Mouse (Mus musculus) mouse embryonic stem cell (cell line): Measurements from ENCODE around the gene Rab3gap1.
"Not testable (repeated sequence)": the region's sequence is repeated elsewhere in the genome, so short reads cannot be mapped to it uniquely, and the experiment has no call there.

Experiments
- in situ Hi-C, 2 experiments: fragments of 300-500 bp; cut with MboI; formaldehyde crosslinking; loops; 1 replicate in 1 of 2; 3 replicates in 1 of 2; pipeline ENCODE4 v1.14.3; 2019 to 2020; ENCODE audit warnings: low sequenced_read_pairs in 2 of 2, low pct_unique_long_range_greater_than_20kb in 1 of 2, mixed read lengths in 1 of 2; ENCODE audit not compliant: unreplicated experiment in 1 of 2

Gene Rab3gap1

DNA sequence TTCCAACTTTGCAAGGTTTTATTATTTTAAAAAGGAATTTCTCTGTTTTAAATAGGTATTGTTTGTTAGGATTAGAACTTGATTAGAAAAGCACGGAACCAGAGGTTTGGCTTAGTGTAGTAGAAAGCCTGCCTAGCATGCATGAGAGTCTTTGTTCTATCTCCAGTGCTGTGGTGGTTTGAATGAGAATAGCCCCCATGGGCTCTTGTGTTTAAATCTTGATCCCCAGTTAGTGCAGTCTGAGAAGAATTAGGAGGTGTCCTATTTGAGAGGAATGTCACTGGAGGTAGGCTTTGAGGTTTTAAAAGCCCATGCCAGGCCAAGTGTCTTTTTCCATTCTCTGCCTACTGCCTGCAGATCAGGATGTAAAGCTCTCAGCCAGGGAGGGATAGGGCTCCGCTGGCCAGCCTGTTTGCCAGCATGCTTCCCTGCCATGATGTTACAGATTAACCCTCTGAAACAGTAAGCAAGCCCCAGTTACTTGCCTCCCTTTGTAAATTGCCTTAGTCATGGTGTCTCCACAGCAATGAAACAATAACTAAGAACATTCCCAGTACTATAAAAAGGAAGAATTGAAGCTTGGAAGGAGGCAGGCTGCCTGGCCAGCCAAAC, 36.3 kb downstream of the Rab3gap1 start:
- in situ Hi-C loops, result no loop called here

DNA sequence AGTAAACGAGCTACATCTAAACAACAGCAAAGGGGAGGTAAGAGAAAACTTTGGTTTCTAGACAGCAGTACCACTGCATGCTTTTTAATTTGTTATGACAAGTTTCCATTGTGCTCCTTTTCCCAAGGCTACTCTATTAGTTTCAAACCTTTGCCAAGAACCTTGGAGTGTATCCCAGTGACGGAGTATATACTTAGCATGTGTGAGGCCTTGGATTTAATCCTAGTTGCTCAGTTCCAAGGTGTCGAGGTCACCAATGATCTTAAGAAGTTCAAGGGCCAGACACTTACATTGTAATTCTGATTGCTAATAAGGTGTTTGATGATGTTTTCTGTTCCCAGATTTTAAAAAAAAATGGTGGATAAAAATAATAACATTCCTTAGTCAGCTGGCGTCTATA, 44.5 kb downstream of the Rab3gap1 start:
- in situ Hi-C loops, result no loop called here

DNA sequence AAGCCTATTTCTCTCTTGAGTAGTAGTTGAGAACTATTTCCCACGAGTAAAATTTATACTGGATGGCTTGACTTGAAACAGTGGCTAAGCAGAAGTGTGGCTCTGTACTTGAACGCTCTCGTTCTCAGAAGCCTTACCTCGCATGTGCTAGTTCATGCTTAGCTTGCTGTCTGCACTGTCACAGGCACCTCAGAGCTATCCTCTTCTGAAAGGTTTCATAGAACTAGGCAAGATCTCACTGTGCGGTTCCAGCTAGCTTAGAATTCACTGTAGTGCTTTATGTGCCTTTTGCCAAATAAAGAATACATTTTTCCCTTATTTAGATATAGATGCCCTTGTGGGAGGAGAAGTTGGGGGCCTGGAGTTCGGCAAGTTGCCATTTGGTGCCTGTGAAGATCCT, 46.7 kb downstream of the Rab3gap1 start:
- in situ Hi-C loops, result no loop called here

DNA sequence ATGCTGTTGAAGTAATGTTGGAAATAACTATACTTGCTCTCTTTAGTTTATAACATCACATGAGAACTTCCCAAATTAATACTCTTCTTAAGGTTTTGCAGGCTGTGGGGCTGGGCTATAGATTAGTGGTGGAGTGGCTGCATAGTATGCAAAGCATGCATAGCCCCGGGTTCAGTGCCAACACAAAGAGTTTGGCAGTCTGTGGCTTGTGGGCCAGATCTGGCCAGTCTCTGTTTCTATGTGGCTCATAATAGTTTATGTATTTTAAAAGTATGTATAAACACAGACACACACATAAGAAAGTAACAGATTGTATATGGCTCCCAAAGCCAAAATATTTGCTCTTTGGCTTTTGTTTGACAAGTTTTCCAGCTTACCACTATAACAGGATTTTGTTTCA, 47.2 kb downstream of the Rab3gap1 start:
- in situ Hi-C loops, result no loop called here

DNA sequence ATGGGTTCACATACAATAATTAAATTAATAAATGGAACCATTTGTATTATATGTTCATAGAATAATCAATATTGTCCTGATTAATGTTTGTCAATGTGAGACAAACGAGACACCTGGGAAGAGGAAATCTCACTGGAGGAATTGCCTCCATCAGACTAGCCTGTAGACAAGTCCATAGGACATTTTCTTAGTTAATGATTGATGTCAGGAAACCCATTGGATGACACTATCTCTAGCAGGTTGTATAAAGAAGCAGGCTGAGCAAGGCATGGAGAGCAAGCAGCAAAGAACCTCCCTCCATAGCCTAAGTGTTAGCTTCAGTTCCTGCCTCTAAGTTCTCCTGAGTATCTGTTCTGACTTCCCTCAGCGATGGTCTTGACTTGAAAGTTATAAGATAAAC, 64.8 kb downstream of the Rab3gap1 start:
- in situ Hi-C loops, result no loop called here

DNA sequence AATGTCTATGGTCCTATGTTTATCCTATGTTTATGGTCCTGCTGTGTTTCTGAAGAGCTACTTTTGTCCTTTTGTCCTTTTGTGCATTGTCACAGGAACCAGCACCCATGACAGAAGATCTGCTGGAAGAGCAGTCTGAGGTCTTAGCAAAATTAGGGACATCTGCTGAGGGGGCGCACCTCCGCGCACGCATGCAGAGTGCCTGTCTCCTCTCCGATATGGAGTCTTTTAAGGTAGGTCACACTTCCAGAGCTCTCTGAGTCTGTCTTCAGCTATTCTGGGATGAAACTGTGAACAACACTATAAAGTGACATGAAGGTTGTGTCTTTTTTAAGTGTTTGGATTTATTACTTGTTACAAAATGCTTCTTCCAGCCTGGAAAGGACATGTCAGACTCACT, 65.7 kb downstream of the Rab3gap1 start:
- in situ Hi-C loops, result no loop called here

DNA sequence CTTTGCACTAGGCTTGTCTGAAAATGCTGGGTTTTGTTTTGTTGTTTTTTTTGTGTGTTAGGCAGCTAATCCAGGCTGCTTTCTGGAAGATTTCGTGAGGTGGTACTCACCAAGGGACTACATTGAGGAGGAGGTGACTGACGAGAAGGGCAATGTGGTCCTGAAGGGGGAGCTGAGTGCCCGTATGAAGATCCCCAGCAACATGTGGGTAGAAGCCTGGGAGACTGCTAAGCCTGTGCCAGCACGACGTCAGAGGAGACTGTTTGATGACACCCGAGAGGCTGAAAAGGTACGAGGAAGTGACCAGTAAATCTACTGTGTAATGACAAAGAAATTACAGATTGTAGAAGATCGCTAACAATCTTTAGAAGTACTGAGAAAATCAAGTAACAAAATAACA, 68.7 kb downstream of the Rab3gap1 start:
- in situ Hi-C loops, result no loop called here

DNA sequence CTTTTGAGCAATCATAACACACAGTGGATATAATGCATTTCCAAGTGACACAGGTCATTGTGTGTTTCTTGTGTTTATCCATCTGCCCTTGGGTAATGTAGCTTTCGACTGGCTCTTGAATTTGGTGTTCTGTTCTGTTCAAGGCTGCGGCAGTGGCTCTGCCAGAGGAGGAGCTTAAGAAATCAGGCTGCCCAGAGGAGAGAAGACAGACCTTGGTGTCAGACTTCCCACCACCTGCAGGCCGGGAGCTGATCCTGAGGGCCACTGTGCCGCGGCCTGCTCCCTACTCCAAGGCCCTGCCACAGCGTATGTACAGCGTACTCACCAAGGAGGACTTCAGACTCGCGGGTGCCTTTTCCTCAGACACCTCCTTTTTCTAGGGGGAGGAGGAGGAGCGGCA, 73.7 kb downstream of the Rab3gap1 start:
- in situ Hi-C loops, result no loop called here

DNA sequence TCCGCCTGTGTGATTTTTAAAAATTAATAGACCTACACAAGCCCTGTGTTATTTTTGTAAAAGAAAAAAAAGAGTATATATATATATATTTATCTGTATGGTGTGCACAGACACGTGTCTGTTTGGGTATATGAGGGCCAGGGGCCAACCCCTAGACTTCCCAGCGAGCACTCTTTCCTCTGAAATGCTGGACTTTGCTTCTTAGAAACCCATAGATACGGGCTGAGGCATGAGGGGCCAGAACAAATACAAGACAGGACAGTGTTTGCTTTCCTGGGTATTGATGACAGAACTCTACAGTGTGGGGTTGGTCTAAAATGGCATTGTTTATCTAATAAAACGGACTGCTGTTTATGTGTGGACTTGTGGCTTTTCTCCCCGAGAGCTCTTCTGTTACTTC, 74.9 kb downstream of the Rab3gap1 start:
- in situ Hi-C loops, result no loop called here

DNA sequence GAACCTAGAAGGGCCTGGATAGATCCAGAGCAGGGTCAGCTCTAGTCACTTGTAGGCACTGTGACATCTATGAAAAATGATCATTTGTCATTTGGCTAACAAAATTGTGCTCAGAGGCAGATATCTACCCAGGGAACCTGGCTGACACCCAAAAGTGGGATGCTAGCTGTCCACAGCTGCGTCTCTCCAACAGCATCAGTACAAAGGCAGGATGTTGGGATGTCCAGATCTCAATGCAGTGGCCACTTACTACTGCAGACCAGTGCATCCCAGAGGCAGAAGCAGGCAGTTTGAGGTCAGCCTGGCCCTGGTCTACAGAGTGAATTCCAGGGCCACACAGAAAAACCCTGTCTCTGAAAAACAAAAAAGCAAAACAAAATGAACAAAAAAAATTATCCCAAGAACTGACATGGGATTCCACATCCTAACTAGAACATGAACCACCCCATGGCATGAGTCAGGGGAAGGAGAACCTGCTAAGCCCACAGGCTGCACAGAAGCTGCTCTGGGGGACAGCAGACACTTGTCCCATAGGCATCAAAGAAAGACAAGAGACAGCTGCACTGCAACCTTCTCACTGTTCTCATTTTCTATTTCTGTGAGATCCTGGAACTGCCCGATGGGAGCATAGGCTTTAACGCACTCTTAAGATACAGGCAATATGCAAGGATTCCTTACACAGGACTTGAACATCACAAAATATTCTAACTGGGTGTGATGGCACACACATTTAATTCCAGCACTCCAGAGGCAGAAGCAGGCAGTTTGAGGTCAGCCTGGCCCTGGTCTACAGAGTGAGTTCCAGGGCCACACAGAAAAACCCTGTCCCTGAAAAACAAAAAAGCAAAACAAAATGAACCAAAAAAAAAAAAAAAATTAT, 77.4 kb downstream of the Rab3gap1 start:
- in situ Hi-C loops, result no loop called here

DNA sequence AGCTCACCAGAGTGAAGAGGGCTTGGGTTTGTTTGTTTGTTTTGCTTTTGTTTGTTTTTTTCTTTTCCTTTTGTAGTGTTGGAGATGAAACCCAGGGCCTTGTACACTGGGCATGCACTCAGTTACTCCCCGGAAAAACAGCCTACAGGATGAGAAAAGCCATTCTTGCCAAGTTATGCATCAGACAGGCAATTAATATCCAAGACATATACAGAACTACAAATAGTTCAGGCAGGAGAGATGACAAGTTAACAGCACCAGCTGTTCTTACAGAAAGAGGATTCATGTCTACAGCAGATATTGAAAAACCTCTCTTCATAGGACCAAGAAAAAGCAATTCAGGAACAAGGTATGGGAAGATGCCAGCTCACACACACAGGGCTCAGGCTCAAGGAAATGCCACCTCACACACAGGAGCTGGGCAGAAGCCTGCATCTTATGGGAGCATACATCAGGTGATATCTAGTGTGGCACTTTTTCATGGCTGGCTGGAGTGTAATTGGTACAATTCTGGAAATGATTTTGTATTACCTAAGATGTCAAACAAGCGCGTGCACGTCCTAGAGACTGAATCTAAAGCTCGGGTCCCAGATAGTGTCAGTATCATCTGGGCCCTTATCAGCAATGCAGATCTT, 78.2 kb downstream of the Rab3gap1 start:
- in situ Hi-C loops, result no loop called here

DNA sequence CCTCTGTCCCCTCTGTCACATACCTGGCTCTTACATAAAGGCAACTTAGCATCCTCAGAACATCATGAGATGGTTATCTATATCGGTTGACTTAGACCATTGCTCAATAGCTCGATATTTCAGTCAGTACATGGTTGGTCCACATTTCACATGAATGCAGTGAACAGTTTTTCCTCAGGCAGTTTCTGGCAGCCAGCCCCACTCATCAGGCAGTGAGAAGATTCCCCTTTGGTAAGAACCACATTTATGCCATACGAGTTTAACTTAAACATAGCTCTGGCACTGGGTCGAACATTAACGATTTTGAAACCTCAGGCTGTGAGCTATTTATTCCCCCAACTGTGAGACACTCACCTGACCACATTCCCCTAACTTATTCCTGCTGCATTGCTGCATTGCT, 80.2 kb downstream of the Rab3gap1 start:
- in situ Hi-C loops, result no loop called here

DNA sequence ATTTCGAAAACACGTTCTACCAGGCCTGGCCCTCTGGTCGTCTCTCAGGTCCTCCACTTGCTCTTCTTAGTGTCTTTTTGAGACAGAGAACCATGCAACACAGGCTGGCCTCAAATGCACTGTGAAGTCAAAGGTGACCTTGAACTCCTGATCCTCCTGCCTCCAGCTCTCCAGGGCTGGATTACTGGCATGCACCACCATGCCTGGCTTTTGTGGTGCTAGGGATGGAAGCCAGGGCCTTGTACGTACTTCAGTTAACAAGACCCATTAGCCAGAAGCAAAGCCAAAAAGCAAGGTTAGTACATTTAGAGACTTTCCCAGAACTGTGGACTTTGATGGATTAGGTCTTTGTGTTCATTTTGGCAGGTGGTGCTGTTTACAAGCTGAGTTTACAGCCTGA, 83.7 kb downstream of the Rab3gap1 start:
- in situ Hi-C loops, result no loop called here

DNA sequence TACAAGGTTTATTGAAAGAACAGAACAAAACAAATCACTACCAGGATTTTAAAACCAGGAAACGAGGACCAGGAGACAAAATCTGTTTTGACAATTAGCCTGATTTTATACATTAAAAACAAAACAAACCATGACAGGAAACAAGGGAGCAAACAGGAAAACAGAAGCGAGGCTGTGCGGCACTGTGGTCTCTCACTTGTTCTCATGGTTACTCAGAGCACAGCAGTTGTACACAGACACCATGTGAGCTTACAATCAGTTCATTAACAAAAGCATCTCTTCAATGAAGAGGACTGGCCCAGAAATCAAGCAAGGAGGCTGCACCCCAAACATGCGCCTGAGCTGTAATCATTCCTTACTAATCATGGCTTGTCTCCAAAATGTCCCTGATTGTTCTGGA, 85.6 kb downstream of the Rab3gap1 start:
- in situ Hi-C loops, result not testable (repeated sequence)

DNA sequence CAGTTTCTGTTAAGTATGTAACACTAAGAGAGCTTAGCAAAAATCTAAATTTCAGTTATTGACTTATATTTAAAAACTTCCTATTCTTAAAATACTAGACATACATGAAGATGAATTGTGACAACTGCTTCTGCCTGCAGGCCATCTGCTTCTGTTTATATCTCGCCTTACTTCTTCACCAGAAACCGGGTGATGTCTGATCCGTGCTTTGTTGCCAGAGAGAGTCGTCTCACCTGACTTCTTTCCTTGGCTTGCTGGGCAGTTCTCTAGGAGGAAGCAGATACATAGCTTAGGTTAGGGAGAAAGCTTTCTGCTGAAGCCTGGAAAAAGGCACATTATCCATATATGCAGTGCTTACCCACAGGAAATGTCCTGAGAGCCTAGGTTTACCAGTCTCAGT, 86.2 kb downstream of the Rab3gap1 start:
- in situ Hi-C loops, result no loop called here

DNA sequence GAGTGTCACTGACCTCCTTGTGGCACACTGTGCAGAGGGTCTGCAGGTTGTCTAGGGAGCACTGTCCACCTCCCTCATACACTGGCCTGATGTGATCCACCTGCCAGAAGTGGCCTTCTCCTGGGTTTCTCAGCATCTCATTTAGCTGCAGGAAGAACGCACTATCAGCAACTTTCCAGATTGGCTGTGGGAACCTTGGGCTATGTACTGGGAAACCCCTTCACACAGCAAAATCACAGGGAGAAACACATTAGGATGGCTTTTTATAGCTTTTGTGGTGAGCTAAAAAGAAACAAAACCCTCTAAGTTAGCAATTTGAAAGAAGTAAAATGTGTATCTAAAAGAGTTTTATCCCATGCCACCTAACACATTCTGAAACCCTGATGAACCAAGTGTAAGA, 88.0 kb downstream of the Rab3gap1 start:
- in situ Hi-C loops, result no loop called here

DNA sequence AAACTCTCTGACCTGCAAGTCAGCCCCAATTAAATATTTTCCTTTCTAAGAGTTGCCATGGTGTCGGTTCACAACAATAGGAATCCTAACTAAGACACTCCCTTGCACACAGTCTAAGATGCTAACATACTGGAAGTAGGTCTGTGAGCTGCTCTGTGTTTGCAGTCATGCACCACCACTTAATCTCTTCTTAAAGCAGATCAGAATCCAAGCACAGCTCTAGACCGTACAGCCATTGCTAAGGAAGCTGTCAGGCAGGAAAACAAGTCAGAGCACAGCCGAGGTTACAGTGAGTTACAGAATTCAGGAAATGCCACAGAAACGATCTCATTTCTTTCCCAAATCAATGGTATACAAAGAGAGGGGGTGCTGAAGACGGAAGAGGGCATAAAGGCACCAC, 90.2 kb downstream of the Rab3gap1 start:
- in situ Hi-C loops, result no loop called here

DNA sequence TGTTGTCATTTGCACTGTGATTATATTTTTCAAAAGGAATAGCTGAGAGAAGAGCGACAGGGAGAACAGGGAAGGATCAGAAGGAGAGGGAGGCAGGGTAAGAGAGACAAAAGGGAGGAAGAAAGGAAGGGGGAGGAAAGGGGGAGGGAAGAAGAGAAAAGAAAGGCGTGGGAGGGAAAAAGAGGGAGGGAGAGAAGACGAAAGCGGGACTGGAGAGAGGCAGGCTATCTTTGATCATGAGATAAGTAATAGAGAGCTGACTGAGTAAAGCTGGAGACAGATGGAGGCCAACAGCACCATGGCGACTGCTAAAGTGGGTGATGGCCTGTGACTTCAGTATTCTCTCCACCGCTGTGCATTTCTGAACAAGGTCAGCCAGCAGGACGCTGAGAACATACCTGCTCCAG, 90.7 kb downstream of the Rab3gap1 start:
- in situ Hi-C loops, result no loop called here

DNA sequence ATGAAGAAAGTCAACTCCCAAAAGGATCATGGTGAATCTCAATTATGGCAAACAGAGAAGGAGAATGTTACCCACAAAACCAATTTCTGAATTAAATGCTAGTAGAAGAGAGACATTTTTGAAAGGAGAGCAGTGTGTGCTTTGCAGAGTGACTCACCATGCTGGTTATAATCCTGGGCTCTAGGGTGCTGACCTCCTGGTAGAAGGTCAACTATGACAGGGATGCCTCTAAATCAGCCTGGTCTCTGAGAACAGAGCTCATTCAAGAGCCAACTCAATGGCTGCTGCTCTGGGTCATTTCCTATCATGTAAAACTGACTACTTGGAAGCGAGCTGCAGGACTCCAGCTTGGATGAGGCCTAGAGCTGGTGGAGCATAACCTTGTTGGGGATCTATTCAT, 92.6 kb downstream of the Rab3gap1 start:
- in situ Hi-C loops, result no loop called here

DNA sequence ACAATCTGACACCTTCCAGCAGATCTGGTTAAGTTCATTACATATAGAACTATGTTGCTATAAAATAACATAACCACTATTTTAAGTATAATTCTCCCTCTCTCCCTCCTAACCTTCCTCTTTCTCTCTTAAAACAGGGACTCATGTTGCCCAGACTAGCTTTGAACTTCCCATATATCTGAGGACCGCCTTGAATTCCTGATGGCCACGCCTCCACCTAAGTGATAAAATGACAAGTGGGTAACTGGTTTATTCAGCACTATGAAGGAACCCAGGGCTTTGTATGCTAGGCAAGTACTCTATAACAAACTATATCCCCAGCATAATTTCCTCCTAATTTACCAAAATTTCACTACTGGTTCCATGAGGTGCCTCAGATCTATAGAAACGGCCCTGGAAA, 94.8 kb downstream of the Rab3gap1 start:
- in situ Hi-C loops, result no loop called here
